Mouse (Mus musculus) adrenal gland, adult 2 months (tissue): ENCODE results near the gene Taok3. TPM values are rescaled to one million over a fixed set of nuclear protein-coding genes. Genes with fewer than 3 reads are reported as not detected.

Experiments used
- DNase-seq: peaks from one replicate; pipeline ENCODE4 v3.0.0; 2021
- polyA plus RNA-seq: library from polyadenylated mRNA; depleted of rRNA; stranded (reverse); fragments of >200 nt; gene quantifications from 2 replicates; pipeline ENCODE4 v1.2.3, GENCODE M21; 2012
- total RNA-seq, 2 experiments: library from RNA; stranded (reverse); gene quantifications; 2 replicates each; pipeline ENCODE4 v1.2.3; 2021

The Taok3 gene
- total and polyA plus RNA-seq, 3 experiments = 9.0 to 36.0 (median 30.9) TPM

DNA sequence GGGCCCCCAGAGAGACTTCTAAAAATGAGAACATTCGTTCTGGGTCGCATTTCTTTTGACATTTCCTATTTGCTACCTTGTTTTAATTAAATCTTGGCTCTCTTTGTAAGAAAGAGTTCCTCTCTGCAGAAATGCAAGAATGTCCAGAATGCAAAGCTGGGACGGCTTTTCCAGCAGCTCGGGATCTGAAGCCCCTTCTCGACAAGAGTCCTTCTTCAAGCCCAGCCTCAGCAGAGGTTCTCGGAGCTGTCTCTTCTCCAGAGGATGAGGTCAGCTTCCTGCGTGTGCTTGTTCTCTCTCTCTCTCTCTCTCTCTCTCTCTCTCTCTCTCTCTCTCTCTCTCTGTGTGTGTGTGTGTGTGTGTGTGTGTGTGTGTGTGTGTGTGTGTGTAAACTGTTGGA, 2.2 kb upstream of the Taok3 start:
- DNase-seq = no peak

DNA sequence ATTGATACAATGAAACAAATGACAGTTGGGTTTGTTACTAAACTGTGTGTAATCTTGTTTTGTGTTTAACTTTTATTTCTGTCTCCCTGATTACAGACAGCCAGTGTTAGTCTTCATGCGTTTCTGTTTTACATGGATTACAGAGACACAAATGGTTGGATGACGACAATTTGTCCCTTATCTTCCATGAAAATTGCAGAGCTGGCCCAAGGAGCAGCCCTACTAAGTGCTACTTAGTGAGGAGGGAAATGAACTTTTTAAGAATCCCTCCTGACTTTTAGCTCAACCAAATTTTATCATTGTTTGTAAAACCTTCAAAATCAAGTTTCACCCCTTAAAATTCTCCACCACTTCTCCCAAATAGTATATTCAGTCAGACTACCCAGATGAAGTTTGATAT, 1.7 kb upstream of the Taok3 start:
- no peak for DNase-seq

DNA sequence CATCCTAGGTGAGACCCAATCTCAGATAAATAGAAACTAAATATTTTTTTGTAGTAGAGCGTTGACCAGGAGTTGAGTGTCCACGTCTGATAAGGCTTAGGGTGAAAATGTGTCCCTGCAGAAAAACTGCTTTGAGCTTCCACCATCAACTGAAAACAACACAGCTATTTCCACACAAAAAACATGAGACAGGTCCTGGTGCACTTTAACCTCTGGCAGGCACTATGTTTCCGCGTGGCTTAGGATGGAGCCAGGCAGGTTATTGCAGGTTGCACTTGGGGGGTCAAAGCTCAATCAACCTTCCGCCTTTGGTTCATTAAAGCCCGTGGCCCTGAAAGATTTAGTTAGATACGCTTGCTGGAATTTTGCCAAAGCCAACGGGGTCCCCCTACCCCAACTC, 1.1 kb upstream of the Taok3 start:
- DNase-seq = no peak

DNA sequence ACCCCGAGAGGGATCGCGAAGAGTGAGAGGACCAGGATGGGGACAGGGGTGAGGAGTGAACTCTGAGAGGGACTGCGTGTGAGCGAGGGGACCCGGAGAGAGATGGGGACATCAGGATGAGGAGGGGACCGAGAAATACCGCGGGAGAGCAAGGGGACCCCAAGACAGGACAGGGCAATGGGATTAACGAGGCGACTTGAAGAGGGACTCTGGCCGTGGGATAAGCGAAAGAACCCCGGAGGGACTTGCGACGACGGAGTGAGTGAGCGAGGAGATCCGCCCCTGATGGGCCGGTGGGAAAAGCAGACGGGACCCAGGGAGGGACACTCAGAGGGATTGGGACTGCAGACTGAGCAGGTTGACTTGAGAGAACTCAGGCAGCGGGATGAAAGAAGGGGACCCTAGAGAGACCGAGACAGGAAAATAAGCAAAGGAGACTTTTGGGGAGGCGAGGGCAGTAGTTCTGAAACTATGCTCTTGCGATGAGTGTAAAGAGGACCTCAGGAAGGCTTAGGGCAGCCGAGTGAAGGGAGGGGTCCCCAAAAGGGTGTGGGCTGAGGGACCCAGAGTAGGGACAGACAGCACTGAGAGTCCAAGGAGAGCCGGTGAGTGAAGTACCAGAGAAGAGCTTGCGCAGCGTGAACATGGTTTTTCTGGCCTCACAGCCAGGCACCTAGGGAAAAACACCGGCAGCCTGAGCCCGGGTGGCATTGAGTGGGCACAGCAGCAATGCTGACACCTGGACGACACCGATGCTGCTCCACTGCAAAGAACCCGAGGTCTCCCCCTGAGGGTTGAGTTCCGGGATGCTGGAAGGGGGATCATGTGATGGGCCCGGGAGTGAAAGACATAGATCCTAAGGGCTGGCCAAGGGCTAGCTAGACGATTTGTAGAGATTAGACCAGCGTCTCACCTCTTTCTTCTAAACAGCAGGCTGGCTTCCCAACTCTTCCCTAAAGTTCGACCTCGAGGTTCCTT, 849 bp downstream of the Taok3 start:
- peak; percentile 33 for DNase-seq

DNA sequence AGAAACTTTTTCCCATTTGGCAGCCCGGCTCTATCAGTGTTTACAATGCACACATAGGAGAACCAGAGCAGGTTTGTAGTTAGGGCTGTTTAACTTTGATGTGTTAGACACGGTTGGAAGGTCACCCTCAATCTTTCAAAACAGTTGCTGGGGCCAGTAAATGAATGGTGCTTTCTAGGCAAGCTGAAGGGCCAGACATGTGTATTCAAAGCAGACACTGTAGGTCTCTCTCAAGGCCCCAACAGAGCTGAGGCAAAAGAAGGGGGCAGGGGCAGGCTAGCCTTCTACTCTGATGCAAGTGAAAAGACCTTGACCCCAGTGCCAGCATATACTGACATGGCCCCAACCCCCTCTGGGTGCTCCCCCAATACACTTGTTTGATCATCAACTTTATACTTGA, 1.7 kb downstream of the Taok3 start:
- DNase-seq = peak; percentile 55

DNA sequence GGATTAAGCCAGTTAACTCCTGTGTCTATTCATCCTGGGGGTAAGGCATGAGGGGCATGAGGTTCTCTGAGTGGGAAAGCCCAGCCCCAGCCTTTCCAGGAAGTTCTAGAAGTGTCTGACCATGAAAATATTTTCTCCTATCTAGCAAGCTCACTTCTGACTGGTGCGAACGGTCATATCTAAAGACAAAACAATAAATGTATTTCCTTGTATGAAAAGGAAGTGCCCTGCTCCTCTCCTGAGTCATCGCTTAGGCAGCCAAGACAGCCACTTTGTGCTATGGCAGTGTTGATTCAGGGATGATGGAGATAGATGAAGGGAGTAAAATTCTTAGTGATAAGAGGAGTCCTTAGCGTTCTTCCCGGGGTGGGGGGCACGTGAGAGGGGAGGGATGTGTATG, 3.2 kb downstream of the Taok3 start:
- no peak for DNase-seq

GRCm38 (mm10) chr5:117123840-117124239, 3.9 kb downstream of the Taok3 start:
- no peak for DNase-seq

DNA sequence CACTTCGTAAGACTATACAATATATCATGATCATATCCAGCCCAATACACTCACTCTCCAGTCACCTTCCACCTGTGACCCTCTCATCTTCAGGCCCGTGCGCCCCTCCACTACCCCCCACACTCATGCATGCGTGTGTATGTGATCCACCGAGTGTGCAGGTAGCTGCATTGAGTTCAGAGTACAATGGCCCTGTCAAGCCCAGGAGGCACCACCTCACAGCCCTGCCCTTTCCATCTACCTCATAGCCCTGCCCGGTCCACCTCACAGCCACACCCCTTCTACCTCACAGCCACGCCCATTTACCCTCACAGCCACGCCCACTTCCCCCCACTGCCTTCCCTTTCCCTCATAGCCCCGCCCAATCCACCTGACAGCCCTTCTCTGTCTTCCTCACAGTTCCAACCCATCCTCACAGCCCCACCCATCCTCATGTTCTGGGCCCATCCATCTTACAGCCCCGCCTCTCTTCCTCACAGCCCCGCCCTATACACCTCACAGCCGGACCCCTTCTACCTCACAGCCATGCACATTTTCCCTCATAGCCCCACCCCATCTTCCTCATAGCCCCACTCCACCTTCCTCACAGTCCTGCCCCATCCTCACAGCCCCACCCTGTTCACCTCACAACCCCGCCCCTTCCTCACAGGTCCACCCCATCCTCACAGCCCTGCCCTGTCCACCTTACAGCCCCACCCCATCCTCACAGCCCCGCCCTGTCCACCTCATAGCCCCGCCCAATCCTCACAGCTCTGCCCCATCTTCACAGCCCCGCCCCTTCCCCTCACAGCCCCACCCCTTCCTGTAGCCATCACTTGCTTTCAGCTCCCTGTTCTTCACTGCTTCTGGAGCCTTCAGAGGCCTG, 5.8 kb downstream of the Taok3 start:
- DNase-seq = no peak

- no peak for DNase-seq
These were observed 7.1 kb downstream of the Taok3 start for GRCm38 (mm10) chr5:117127051-117127450.

GRCm38 (mm10) chr5:117130726-117131125, 10.8 kb downstream of the Taok3 start:
- no peak for DNase-seq

- DNase-seq = no peak
These were observed 13.6 kb downstream of the Taok3 start for GRCm38 (mm10) chr5:117133446-117134065.

DNA sequence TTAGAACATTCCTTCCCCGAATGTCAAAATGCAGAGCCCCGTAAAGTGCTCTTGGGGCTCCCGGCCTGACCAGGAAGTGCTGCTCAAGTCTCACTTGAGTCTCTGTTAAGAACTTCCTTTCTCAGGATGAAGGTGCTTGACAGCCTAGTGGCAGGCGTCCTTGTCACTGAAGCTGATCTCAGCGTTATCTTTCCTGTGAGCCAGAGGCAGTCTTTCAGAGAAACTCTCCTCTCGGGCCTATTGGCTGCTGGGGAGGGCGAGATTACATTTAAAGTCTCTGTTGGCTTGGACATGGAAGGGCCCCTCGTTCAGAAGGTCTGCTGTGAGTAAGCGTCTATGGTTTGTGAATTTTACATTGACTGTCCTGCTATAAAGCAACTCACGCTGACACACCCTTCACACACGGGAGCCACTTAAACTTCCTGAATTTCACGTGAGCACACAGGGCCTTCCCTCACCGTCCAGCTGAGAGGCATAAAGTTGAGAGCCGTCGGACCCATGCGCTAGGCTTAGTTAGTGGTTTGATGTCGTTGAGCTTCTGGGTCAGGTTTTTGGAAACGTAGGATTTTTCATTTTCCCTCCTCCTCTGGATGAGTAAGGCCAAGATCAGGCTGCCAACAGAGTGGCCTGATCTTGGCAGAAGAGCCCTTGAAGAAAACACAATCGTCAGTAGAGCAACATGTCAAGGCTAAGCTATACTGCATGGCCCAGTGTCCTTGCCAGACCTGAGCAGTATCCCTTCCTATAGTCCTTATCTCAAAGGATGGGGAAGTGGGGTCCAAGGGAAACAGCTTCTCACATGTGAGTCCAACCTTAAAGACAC, 14.3 kb downstream of the Taok3 start:
- DNase-seq = peak; percentile 71

- DNase-seq = no peak
These were observed 15.0 kb downstream of the Taok3 start for GRCm38 (mm10) chr5:117134889-117135456.

GRCm38 (mm10) chr5:117135869-117136268, 15.9 kb downstream of the Taok3 start:
- DNase-seq = peak; percentile 46

DNA sequence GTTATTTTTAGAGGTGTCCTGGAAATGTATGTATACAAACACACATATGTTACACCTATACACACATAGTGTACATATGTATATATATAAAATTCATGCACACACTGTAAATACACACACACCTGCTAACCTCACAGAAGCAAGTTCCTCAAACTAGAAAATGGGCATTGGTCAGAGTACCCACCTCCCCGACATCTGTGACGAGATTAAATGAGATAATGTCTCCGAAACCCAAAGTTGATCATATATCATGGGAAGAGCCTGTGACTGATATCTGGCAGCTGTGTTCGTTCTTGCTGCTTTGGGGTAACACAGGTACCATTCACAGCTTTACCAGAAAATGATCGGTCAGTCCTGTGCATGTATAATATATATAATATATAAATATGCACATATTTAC, 16.6 kb downstream of the Taok3 start:
- no peak for DNase-seq

DNA sequence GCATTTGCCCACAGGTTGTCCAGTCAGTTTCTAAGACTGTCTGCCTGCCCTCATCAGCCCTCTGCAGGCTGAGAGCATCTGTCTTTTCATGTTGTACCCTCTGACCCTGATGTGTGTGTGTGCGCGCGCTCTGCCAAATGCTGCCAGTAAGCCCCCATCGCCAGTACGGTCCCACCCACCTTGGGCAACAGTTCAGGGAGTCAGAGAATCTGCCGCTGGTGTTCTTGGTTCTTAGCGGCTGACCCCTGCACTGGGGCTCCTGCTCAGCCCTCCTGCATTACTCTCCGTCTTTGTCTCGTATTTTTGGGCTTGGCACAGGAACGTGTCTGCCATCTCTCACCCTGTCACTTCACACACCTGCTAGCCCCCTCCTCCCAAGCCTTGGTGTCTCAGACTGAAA, 17.1 kb downstream of the Taok3 start:
- no peak for DNase-seq

DNA sequence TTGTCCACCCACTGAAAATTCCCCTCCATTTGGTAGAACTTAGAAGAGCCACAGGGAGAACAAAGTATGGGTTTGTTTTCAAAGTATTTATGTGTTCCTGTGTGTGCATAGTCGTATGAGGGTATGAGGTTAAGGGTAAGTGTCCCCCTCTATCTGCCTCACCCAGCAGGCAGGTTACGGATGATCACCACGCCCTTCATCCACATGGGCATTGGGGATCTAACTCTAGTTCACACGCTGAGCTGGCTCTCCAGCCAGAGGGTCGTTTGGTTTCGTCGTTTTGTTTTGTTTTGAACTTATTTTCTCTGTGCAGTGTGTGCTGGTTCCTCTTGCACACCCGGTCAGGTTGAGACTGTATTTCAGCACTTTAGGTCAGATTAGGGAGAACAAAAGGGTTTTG, 17.7 kb downstream of the Taok3 start:
- DNase-seq = no peak

- no peak for DNase-seq
These were observed 18.5 kb downstream of the Taok3 start for GRCm38 (mm10) chr5:117138295-117138988.

DNA sequence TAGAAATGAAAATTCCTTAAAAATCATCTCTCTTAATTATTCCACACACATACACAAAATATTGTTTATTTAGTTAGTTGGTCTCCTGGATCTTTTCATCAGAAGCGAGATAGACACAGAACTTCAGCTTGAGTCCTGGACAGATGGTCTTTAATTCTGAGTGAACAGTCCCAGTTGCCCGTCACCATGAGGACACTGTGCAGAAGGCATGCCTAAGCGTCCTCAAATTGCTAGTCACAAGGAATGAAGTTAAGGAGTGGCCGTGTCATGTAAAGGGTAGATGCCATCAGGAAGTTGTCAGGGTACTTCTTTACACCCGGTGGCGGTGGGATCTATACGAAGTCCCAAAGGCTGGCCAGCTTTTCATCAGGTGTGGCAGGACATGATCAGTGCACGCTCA, 19.9 kb downstream of the Taok3 start:
- DNase-seq = no peak

DNA sequence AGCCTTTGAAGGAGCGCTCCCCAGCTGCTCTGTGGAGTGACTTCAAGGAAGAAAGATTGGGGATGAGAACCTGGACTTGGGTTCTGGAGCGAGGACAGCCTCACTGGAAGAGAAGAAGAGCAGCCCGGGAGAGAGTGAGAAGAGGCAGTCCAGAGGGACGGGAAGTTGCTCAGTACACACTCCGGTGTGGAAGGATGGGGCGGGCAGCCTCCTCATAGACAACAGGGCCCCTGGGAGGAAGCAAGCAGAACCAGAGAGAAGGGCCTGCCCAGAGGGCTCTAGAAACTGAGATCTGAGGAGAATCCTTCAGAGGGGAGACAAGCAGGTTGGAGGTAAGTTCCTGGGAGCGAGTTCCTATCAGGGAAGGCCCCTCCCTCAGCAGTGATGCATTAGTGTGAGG, 20.4 kb downstream of the Taok3 start:
- DNase-seq = no peak

- peak; percentile 52 for DNase-seq
These were observed 23.8 kb downstream of the Taok3 start for GRCm38 (mm10) chr5:117143721-117144135.
